Mouse (Mus musculus) cerebellum, postnatal 4 days (tissue): ENCODE data around the gene Smim10l1.

ENCODE experiments used
- DNase-seq, 2 experiments: peaks; one replicate each; pipeline ENCODE4 v3.0.0; 2022; ENCODE audit warnings: low spot score in 2 of 2, mixed read lengths in 1 of 2

The Smim10l1 gene

DNA sequence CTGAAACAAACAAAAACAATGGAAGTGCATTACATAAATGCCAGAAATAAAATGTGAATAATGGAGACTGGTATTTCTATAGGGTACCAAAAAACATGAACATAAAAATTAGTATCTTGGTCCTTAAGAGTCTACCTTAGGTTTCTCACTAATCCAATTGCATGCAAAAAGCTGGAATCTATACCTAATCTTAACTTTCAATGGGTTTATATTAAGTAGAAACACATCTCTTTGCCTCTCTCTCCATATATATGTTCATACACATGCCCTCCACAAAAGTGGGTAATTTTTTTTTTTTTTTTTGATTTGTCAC lies at the start of gene Smim10l1:
Smim10l1 (plus strand) TSS at position 301 of the 313 bp plus-strand sequence.
- DNase-seq: no peak

DNA sequence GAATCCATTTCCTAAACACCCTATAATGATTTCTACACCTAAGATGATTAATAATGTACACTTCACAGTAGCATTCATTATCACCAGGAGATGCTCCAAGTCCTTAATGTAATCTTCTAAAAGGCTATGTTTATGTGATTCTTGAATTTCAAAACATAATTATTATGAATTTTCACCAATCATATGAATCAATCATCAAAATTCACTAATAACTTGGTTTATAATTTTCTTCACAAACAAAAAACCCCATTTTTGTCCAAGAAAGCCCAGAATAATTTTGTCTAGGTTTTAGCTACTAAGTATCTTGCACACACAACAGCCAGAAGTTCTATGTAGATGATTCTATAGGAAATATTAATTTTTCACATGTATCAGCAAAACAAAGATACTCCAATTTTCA lies 49.0 kb upstream of the Smim10l1 start, which contains the start of gene Tas2r140:
Tas2r140 (minus strand) TSS at position 101 of the 400 bp plus-strand sequence.
- no peak for DNase-seq

DNA sequence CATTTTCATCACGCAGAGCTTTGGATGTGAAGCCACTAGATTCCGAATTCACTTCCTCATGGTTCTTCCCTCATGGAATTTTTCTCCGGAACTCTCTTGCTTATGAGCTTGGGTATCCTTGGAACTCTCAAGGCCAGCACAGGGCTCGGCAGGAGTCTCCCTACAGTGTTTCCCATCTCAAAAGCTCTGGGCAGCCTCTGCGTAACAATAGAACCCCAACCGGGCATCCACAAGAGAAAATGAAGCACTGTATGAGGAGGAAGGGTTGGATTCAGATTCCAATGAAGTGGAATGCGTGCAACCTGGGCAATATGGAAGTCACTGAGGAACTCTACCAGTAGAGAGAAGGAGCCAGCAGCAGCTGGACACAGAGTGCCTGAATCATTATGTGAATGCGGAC lies 12.5 kb upstream of the Smim10l1 start:
- no peak for DNase-seq

DNA sequence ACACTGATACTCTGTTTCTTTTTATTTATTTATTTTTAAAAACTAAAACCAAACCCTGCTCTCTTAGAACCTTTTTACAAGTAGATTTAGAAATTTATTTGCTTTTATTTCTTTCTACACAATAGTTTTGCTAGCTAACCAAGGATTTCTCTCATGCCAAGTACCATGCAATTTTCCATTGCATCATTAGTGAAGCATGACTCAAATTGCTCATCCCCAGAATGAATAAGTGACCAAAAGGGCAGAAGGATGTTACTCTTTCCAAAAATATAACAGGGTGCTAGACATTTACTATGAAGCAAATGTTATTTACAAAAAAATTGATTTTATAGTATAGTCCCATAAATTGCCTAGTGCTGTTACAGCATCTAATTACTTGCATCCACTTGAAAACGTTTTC lies 2.3 kb upstream of the Smim10l1 start:
- no peak for DNase-seq

DNA sequence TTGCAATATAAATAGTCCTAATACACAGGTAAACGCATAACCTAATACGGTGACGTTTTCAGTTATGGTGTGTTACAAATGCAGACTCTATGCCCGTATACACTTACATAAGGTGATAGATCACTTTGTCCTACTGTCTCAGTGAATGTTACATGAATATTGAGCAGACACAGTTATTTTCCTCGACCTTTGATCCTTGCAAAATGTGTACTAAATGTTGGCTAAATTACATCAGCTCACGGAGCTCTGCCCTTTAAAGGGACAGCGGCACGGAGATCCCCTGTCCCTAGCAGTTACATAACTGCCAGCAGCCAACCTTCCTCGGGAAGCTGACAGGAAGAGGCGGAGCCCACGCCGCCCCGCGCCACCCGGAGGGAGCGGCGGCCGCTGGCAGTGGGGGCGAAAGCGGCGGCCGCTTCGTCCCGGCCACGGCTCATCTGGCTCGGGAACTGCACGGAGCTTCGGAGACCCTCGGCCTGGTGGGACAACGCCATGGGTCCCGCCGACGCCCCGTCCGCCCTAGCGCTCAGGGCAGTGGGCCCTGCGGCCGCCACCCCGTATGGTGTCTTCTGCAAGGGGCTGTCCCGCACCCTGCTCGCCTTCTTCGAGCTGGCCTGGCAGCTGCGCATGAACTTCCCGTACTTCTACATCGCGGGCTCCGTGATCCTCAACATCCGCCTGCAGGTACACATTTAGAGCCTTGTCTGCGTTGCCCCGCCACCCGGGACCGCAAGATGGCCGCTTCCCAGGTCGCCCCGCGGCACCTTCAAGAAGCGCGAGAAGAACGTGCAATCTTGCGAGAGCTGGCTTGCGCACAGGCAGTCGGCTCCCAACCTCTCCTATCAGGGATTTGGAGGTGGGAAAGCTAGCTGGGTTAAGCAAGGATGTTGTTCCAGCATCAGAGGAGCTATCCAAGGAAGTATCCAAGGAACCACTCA lies 482 bp downstream of the Smim10l1 start:
- DNase-seq: peak; percentile 81 to 93
